Mouse (Mus musculus): ENCODE measurements around the gene Flad1.

DNA sequence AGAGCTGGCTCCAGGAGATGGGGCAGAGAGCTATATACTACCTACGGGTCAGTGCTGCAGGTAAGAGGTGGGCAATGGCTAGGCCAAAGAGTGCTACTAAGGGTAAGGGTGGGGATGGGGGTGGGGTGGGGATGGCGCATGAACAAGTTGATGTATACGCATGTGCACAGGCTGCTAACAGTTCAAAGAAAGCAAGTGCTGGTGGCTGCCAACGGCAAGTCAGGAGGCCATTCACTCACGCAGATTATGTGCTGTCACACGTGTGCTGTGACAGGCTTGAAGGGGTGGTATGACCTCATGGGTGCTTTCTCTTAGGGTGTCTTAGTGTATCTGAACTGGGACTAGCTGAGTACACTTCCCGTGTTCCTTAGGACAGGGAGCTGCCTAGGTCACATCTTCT is 10.3 kb downstream of the Flad1 start:
- TF ChIP-seq POLR2A (IDR thresholded peaks at IDR 0.05; ENCODE audit: insufficient read depth, low read depth, low read length) (no peak), CTCF (IDR thresholded peaks at IDR 0.05; ENCODE audit: insufficient read depth, low read depth, low read length) (no peak)
